Mouse (Mus musculus) MEL (cell line): ENCODE data around the gene Foxj2. TPM values are rescaled to one million over a fixed set of nuclear protein-coding genes. Genes with fewer than 3 reads are reported as not detected.

Experiments used
- polyA plus RNA-seq, 2 experiments: library from polyadenylated mRNA; stranded (reverse) in 1 of 2; unstranded in 1 of 2; fragments of >175 nt in 1 of 2; fragments of >200 nt in 1 of 2; gene quantifications; 2 replicates each; pipeline versions ENCODE4 v1.2.1 to v1.2.4; 2012; ENCODE audit warnings: low replicate concordance in 2 of 2, low read depth in 1 of 2; ENCODE audit not compliant: insufficient read length in 2 of 2, insufficient read depth in 1 of 2, missing spikeins in 1 of 2
- total RNA-seq: library from RNA; depleted of rRNA; stranded (reverse); fragments of 300-350 nt; gene quantifications from 2 replicates; pipeline ENCODE4 v1.2.3, GENCODE M21; 2012; rRNA removed

The Foxj2 gene
- total and polyA plus RNA-seq, 3 experiments: 2.2 to 8.6 TPM; not detected in 1

Other genes with a start within 250 kb of the Foxj2 start
- gene Apobec1, start 217.5 kb upstream of the Foxj2 start, total RNA-seq: 4.5 and 4.9 TPM in 2 replicates
- gene Apobec1, start 217.5 kb upstream of the Foxj2 start, polyA plus RNA-seq: 1 to 10 TPM in 1 of 2 experiments, not detected in 1; 5.8 TPM
- 39.6 and 42.8 TPM in 2 replicates for gene Gdf3, start 209.8 kb upstream of the Foxj2 start, total RNA-seq
- gene Gdf3, start 209.8 kb upstream of the Foxj2 start, polyA plus RNA-seq: 10 to 100 TPM in 1 of 2 experiments, not detected in 1; 50.2 TPM
- gene Dppa3, start 193.5 kb upstream of the Foxj2 start, total RNA-seq: not detected in 2 replicates
- gene Dppa3, start 193.5 kb upstream of the Foxj2 start, polyA plus RNA-seq: not detected
- gene Nanog, start 112.4 kb upstream of the Foxj2 start, total RNA-seq: not detected in 2 replicates
- under 1 TPM in 1 of 2 experiments, not detected in 1; 0.63 TPM for gene Nanog, start 112.4 kb upstream of the Foxj2 start, polyA plus RNA-seq
- 78.4 and 108 TPM in 2 replicates for gene Slc2a3, start 18.3 kb upstream of the Foxj2 start, total RNA-seq
- 10 to 100 TPM in 1 of 2 experiments, not detected in 1; 93.4 TPM for gene Slc2a3, start 18.3 kb upstream of the Foxj2 start, polyA plus RNA-seq
- gene C3ar1, start 36.2 kb downstream of the Foxj2 start, total RNA-seq: 0.42 and 0.69 TPM in 2 replicates
- gene C3ar1, start 36.2 kb downstream of the Foxj2 start, polyA plus RNA-seq: under 1 TPM in 1 of 2 experiments, not detected in 1; 0.33 TPM
- gene Necap1, start 54.6 kb downstream of the Foxj2 start, total RNA-seq: 11.7 and 11.9 TPM in 2 replicates
- 10 to 100 TPM in 1 of 2 experiments, not detected in 1; 19.1 TPM for gene Necap1, start 54.6 kb downstream of the Foxj2 start, polyA plus RNA-seq
- not detected in 2 replicates for gene Clec4a1, start 101.9 kb downstream of the Foxj2 start, total RNA-seq
- gene Clec4a1, start 101.9 kb downstream of the Foxj2 start, polyA plus RNA-seq: under 1 TPM in 1 of 2 experiments, not detected in 1; 0.06 TPM
- not detected in 2 replicates for gene Clec4a3, start 132.6 kb downstream of the Foxj2 start, total RNA-seq
- not detected for gene Clec4a3, start 132.6 kb downstream of the Foxj2 start, polyA plus RNA-seq
- not detected in 2 replicates for gene Clec4a4, start 170.5 kb downstream of the Foxj2 start, total RNA-seq
- not detected for gene Clec4a4, start 170.5 kb downstream of the Foxj2 start, polyA plus RNA-seq
- not detected in 2 replicates for gene Clec4b1, start 230.0 kb downstream of the Foxj2 start, total RNA-seq
- gene Clec4b1, start 230.0 kb downstream of the Foxj2 start, polyA plus RNA-seq: not detected